Mouse (Mus musculus) 3134 (cell line): ENCODE data around the gene Stard10.
A peak's percentile ranks its signal among the peaks of the same experiment; 100 is the strongest.

Source experiments
- DNase-seq: peaks from one replicate; pipeline ENCODE4 v3.0.0-alpha.2; 2011; ENCODE audit warnings: low spot score; ENCODE audit not compliant: insufficient read length; ENCODE audit errors: extremely low read depth

The Stard10 gene

GRCm38 (mm10) chr7:101317014-101317413, at the start of gene Stard10:
TSS of gene Stard10 (plus strand) at chr7:101317086.
- DNase-seq = no peak

- DNase-seq = no peak
These were observed 49.2 kb upstream of the Stard10 start for GRCm38 (mm10) chr7:101267457-101268259.

- DNase-seq = no peak
These were observed 45.3 kb upstream of the Stard10 start for GRCm38 (mm10) chr7:101271602-101272001.

- DNase-seq = no peak
These were observed 44.3 kb upstream of the Stard10 start for GRCm38 (mm10) chr7:101272466-101273160.

DNA sequence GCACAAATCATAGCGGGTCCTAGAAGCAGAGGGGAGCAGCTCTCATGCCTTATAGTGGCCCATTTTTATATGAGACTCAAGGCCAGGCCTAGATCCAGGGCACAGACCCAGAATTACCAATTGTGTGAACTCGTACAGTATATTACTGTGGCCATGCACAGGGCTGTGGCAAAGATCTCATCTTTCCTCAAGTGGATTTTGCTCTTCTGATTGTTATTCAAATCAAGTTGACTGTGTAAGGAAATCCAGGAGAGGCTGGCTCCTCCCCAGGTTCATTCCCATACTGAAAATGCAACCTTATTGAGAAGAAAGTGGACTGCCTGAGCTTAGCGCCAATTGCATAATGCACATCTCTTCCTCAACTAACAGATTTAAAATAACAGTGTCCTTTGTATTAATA, 34.2 kb upstream of the Stard10 start:
- no peak for DNase-seq

- DNase-seq = no peak
These were observed 32.4 kb upstream of the Stard10 start for GRCm38 (mm10) chr7:101284504-101284903.

- DNase-seq = no peak
These were observed 30.0 kb upstream of the Stard10 start for GRCm38 (mm10) chr7:101286891-101287290.

- no peak for DNase-seq
These were observed 29.1 kb upstream of the Stard10 start for GRCm38 (mm10) chr7:101287820-101288219.

GRCm38 (mm10) chr7:101288436-101288835, 28.4 kb upstream of the Stard10 start:
- peak; percentile 38 for DNase-seq

DNA sequence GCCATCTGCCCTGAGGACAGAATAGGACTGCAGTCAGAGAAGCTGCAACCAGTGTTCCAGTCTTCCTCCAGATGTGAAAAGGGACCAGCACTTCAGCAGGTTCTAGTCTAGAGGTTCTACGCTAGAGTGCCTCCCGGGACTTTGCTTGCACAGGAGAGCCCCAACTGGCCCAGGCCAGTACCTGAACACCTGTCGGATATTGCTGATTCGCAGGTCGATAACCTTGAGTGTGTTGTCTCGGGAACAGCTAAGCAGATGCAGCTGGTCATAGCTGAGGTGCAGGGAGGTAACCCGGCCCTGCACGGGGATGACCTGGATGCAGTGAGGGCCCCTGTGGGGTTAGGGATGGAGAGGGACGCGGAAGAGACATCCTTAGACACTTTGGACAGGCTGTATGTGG, 26.5 kb upstream of the Stard10 start:
- DNase-seq = no peak

- no peak for DNase-seq
These were observed 25.7 kb upstream of the Stard10 start for GRCm38 (mm10) chr7:101291211-101291610.

GRCm38 (mm10) chr7:101291641-101292040, 25.2 kb upstream of the Stard10 start:
- DNase-seq = no peak

DNA sequence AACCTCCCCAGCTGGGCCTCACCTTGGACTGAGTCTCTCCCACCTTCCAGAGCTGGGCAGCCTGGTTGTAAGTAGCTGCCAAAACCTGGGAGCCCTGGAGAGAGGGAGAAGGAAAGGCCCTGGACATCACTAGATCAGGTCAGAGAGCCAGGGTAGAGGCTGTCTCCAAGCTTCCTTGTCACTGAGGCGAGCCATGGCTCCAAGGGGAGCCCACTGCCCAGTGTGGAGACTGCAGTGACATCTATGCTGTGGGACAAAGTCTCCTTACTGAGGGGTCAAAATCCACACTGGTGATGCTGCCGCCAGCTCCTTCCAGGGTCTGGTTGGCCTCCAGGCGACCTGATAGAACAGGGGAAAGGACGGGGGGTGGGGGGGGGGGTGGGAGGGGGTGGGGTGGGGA, 24.8 kb upstream of the Stard10 start:
- DNase-seq = no peak

- DNase-seq = no peak
These were observed 24.2 kb upstream of the Stard10 start for GRCm38 (mm10) chr7:101292696-101293095.

- no peak for DNase-seq
These were observed 23.7 kb upstream of the Stard10 start for GRCm38 (mm10) chr7:101293138-101293537.

DNA sequence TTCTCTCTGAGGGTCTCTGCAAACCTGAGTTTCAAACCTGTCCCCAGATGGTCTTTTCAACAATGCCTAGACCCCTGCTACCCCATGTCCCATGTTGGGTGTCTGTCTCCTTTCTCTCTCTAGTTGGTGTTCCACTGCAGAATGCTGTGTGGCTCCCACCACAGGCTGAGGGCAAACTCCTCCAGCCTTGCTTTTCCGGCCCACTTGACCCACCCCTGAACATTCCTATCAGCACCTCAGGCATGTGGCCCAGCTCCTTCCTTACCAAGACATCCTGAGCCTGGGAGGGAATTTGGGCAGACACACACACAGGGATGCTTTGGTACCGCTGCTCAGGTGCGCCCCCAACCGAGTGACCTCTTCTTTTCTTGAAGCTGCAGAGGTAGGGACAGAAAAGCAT, 23.3 kb upstream of the Stard10 start:
- DNase-seq = no peak

GRCm38 (mm10) chr7:101295438-101295837, 21.4 kb upstream of the Stard10 start:
- no peak for DNase-seq

- DNase-seq = no peak
These were observed 20.4 kb upstream of the Stard10 start for GRCm38 (mm10) chr7:101296252-101297022.

DNA sequence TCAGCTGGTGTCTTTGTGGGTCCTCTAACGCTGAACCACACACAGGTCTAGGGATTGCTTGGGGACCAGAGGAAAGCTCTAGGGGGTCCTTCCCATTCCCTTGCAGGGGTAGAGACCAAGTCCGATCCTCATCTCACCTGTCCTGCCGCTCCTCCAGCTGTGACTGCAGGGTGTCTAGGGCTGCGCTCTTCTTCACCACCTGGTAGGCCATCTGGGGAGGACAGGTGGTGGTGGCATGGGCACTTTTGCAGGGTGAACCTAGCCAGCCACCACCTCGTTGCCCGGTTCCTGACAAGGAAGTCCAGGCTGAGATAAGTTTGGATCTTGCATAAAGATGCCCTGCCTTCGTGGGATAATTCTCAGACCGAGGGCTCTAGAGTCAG, 19.9 kb upstream of the Stard10 start:
- DNase-seq = no peak

DNA sequence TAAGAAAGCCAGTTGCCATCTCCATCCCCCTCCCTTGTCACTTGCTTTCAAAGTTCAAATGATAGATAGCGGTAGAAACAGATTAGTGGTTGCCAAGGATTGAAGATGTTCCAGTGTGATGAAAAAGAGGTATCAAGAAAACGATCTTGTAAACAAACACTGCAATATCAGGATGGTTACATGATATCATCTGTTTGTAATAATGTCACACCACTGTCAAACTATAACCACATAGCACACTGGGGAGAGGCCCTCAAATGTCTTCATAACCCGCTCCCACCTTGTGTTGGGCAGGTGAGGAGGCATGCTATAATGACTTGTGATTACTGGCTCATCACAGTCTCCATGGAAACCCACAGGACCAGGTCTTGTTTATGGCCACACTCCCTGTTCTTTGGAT, 18.5 kb upstream of the Stard10 start:
- DNase-seq = no peak

GRCm38 (mm10) chr7:101301361-101301880, 15.5 kb upstream of the Stard10 start:
- no peak for DNase-seq
